Mouse (Mus musculus) spleen, adult 2 months (tissue): ENCODE measurements at regions not wholly inside any gene's neighbourhood (a gene's known extent, or its start where the extent isn't known, plus 50 kb on each side); places are given as distances from the start of the nearest gene placed in this dataset.

Experiments used
- CTCF ChIP-seq: fragments of 200-500 bp; IDR thresholded peaks from 2 replicates; pipeline ENCODE4 v1.5.1; 2011; ENCODE audit warnings: mild to moderate bottlenecking, inconsistent platforms; ENCODE audit not compliant: insufficient read depth, insufficient read length, insufficient replicate concordance; ENCODE audit errors: extremely low read depth
- POLR2A ChIP-seq: fragments of 200-500 bp; IDR thresholded peaks from 2 replicates; pipeline ENCODE4 v1.6.1; 2011; ENCODE audit warnings: low read depth, low read length, inconsistent platforms

GRCm38 (mm10) chr1:92343768-92344167 lies 129.9 kb downstream of the Ndufa10 start:
- TF ChIP-seq POLR2A, result no peak
- no peak for TF ChIP-seq CTCF
